Mouse (Mus musculus): ENCODE results near the gene Slc13a4.

- TF ChIP-seq CTCF (IDR thresholded peaks at IDR 0.05; ENCODE audit: low read depth) (no peak), EP300 (IDR thresholded peaks at IDR 0.05; ENCODE audit: low read depth) (no peak)
Measured at GRCm38 (mm10) chr6:35326111-35326515, 18.2 kb upstream of the Slc13a4 start, which contains the start of gene Fam180a.
